Mouse (Mus musculus) large intestine, adult 2 months (tissue): ENCODE data around the gene Rprd2. TPM values are rescaled to one million over a fixed set of nuclear protein-coding genes. Genes with fewer than 3 reads are reported as not detected.
"Not testable (repeated sequence)": the region's sequence is repeated elsewhere in the genome, so short reads cannot be mapped to it uniquely, and the experiment has no call there.

Experiments used
- DNase-seq: peaks from one replicate; pipeline ENCODE4 v3.0.0-alpha.2; 2012; ENCODE audit warnings: low read depth, low spot score
- WGBS: fragments of 180-500 bp; shearing (Covaris S2); methylation state at CpG from one replicate; pipeline ENCODE4 v1.1.7; 2018; 5-methylcytosine and 5-hydroxymethylcytosine counted together
- polyA plus RNA-seq: library from polyadenylated mRNA; depleted of rRNA; stranded (reverse); fragments of >200 nt; gene quantifications from 2 replicates; pipeline ENCODE4 v1.2.3, GENCODE M21; 2012; rRNA removed

Rprd2 gene
- polyA plus RNA-seq = 8.4 and 13.5 TPM in 2 replicates

- under 1% methylated on average over 60 of the region's 60 CpGs for whole genome bisulfite sequencing
- peak; percentile 42 for DNase-seq
Measured at GRCm38 (mm10) chr3:95818571-95819288, at the start of gene Rprd2. Gene Rprd2, minus strand, starts transcription at chr3:95818863.

DNA sequence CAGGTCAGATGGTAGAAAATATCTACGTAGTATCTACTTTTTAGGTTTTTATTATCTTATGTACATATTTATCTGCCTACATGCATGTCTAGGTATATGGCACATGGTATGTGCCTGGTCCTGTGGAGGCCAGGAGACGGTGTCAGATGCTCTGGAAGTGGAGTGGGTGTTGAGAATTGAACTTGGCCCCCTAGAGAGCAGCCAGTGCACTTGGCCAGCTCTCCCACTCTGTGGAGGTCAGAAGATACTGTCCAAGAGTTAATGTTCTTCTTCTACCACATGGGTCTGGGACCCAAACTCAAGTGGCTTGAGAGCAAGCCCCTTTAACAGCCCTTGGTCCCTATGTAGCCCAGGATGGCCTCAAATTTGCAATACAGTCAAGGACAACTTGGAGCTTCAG lies 48.7 kb upstream of the Rprd2 start:
- DNase-seq = no peak
- WGBS = 91% methylated on average over 2 of the region's 2 CpGs

DNA sequence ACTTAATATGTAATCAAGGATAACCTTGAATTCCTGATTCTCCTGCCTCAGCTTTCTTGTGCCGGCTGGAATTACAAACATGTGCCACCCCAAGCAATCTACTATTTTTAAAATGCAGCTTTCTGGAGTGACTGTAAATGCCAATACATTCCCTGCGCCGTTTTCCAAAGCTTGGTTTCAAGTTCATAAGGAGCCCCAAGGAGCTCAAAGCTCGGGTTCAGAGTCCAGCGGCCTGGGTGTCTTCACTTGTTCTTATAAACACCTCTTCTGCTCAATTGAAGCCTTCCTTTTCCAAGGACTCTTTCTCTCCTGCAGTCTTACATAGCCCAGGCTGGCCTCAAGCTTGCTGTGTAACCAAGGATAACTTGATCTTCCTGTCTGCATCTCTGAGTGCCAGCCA lies 47.4 kb upstream of the Rprd2 start:
- DNase-seq = no peak
- WGBS = 86% methylated on average over 5 of the region's 5 CpGs

DNA sequence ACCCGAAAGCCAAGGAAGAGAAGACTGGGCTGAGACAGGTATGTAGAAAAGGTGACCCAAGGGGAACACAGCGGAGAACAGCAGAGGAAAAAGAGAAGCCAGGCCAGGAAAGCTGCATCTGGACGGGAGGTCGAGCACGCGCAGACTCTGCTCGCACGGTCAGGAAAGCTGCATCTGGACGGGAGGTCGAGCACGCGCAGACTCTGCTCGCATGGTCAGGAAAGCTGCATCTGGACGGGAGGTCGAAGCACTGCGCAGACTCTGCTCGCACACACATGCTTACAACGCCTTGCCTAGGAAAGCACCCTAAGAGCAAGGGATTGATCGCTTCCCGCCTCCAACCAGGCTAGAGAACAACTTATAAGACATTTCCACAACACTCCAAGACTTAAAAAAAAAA lies 46.9 kb upstream of the Rprd2 start:
- 95% methylated on average over 20 of the region's 20 CpGs for WGBS
- DNase-seq = no peak

- WGBS = 93% methylated on average over 5 of the region's 5 CpGs
- DNase-seq = no peak
Measured at GRCm38 (mm10) chr3:95865050-95865449, 46.4 kb upstream of the Rprd2 start.

DNA sequence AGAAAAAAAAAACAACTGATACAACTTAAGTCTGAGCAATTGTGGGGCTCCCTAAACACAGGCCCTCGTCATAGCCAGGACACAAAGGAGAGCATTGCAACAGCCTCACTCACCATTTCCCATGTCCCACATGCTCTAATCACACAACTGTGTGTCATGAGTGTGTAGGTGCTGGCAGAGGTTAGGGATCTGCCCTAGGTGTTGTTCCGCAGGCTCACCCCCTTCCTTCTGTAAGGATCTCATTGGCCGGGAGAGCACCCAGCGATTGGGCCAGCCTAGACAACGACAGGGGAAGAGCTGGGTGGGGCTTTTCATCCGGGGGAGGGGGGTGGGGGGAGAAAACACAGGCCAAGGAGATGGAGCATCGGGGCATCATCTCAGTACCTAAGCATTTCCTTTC lies 44.9 kb upstream of the Rprd2 start:
- 63% methylated on average over 7 of the region's 7 CpGs for WGBS
- DNase-seq = no peak

DNA sequence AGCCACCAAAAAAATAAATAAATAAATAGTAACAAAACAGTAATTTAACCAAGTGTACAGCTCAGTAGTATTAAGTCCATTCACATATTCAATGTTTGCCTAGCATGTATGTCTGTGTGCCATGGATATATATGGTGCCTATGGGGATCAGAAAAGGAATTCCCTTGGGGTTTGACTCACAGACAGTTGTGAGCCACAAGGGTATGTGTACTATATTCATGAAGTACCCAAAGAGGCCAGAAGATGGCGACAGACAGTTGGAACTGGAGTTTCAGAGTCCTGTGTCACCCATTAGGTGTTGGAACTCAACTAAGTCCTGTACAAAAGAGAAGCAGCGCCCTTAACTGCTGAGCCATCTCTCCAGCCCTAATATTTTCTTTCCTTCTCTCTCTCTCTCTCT lies 43.1 kb upstream of the Rprd2 start:
- WGBS = 29% methylated on average over 2 of the region's 2 CpGs
- no peak for DNase-seq

DNA sequence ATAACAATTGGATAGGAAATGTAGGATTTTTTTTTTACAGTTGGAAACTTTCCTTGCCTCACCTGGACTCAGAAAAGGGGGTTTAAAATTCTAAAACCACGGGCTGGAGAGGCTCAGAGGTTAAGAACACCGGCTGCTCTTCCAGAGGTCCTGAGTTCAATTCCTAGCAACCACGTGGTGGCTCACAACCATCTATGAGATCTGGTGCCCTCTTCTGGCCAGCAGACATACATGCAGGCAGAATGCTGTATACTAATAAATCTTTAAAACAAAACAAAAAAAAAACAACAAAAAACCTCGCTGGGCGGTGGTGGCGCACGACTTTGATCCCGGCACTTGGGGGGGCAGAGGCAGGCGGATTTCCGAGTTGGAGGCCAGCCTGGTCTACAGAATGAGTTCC lies 42.6 kb upstream of the Rprd2 start:
- 76% methylated on average over 10 of the region's 10 CpGs for WGBS
- no peak for DNase-seq

- DNase-seq = no peak
- 80% methylated on average over 3 of the region's 3 CpGs for WGBS
Measured at GRCm38 (mm10) chr3:95860323-95860722, 41.7 kb upstream of the Rprd2 start.

DNA sequence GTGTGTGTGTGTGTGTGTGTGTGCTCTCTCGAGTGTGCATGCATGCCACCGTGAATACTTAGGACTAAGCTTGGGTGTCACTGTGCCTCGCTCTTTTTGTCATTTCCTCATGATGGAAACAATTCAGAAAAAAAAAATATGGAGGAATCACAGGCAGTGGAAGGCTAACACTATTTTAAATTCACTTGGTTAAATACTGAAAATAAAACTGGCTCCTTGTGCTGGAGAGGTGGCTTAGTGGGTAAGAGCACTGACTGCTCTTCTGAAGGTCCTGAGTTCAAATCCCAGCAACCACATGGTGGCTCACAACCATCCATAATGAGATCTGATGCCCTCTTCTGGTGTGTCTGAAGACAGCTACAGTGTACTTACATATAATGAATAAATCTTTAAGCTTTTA lies 39.6 kb upstream of the Rprd2 start:
- not testable (repeated sequence) for DNase-seq
- 73% methylated on average over 3 of the region's 3 CpGs for WGBS

DNA sequence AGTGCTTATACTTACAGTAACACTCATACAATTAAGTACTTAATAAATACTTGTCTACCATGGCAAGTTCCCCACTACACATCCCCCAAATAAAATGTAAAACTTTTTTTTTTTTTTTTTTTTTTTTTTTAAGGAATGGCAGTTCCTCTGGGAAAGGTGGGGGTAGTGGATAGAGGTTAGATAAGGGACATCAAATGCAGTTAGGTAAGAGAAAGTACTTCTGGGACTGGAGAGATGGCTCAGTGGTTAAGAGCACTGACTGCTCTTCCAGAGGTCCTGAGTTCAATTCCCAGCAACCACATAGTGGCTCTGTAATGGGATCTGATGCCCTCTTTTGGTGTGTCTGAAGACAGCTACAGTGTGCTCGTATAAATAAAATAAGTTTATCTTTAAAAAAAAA lies 38.4 kb upstream of the Rprd2 start:
- 83% methylated on average over 1 of the region's 1 CpGs for WGBS
- not testable (repeated sequence) for DNase-seq

DNA sequence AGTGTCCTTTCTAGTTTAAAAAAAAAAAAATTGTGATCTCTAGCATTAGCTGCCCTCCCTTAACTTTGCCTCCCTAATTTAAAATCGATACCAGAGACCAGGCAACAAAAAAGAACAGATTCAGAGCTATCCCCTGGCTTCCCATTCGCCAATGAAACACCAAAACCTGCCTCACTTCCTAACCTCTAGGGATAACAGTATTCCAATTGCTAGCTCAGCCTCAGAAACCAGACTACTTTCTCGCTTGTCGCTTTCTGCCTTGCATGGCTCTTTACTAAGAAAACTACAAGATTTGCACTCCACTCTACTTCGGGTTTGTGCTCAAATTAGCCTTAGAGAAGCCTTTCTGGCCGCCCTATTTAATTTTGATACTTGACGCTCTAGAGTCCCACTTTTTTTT lies 37.5 kb upstream of the Rprd2 start:
- no peak for DNase-seq
- WGBS = 18% methylated on average over 7 of the region's 7 CpGs

DNA sequence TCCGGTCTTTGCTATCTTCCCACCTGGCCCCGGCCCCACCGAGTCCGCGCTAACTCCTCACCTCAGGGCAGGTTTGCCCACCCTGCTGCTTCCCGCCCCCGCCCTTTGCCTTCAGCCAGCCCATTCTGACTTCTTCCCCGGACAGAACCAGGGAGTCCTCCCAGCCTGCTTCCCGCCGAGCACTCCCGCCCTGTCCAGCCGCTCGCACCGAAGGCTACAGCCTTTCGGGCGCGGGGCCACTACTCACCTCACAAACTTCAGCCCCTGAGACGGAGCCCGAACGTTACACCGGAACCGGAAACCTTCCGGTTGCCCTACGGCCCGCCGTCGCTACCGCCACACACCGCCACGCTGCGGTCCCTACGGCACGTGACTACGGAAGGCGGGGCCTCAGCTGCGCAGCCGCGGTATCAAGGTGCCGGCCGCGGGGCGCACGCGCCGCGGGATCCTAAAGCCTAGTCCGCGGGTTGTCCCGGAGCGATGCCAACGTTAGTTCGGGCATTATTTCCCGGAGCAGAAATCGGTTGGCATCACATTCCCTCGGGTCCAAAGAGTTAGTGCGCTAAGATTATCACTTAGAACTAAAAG lies 36.9 kb upstream of the Rprd2 start, which contains the start of gene Prpf3:
Gene Prpf3, minus strand, starts transcription at position 384 of the 588 bp plus-strand sequence.
- WGBS = under 1% methylated on average over 56 of the region's 56 CpGs

GRCm38 (mm10) chr3:95851317-95851716 lies 32.7 kb upstream of the Rprd2 start:
- 94% methylated on average over 8 of the region's 8 CpGs for WGBS
- DNase-seq = no peak

More for the DNA sequence above, 36.9 kb upstream of the Rprd2 start, which contains the start of gene Prpf3:
- DNase-seq = peak; percentile 70

GRCm38 (mm10) chr3:95850611-95851010 lies 31.9 kb upstream of the Rprd2 start:
- no peak for DNase-seq
- WGBS = 85% methylated on average over 4 of the region's 4 CpGs

GRCm38 (mm10) chr3:95842503-95843214 lies 24.0 kb upstream of the Rprd2 start:
- 85% methylated on average over 3 of the region's 3 CpGs for WGBS
- no peak for DNase-seq

DNA sequence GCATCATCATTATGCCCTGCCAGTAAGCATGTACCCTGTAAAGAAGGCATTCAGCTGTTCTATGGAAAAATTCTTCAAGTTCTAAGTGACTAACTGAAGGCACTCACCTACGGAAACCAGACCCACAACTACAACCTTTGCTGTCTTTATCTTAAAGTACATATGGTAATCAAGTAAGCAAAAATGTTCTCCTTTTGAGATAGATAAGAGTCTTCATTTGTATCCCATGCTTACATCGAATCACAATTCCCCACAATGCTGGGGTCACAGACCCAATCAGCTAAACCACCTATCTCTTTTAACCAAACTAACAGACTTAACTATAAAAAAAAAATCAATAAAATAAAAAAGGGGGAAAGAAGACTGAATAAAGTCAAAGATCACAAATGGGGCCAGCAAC lies 20.6 kb upstream of the Rprd2 start:
- WGBS = 96% methylated on average over 2 of the region's 2 CpGs

DNA sequence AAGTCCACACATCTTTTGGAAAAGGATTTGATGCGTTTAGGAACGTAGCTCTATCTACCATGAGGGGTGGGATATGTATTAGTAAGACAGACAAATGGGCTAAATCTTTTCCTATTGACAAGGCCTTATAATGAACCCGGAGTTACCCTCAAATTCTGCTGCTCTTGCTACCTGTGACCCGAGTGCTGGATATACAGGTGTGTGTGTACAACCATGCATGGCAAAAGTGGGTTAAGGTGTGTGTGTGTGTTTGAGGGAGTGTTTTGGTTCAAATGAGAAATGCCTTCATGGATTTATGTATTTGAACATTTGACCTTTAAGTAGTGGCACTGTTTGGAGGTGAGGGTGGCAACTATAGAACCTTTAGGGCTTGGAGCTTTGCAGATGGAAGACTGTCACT lies 10.4 kb upstream of the Rprd2 start:
- WGBS = 98% methylated on average over 4 of the region's 4 CpGs
- no peak for DNase-seq

More for the DNA sequence above, 20.6 kb upstream of the Rprd2 start:
- no peak for DNase-seq

- WGBS = 46% methylated on average over 2 of the region's 2 CpGs
- no peak for DNase-seq
Measured at GRCm38 (mm10) chr3:95826275-95826674, 7.6 kb upstream of the Rprd2 start.
